ENCODE assay signal across 15 mouse cellular contexts in the genomic region with DNA sequence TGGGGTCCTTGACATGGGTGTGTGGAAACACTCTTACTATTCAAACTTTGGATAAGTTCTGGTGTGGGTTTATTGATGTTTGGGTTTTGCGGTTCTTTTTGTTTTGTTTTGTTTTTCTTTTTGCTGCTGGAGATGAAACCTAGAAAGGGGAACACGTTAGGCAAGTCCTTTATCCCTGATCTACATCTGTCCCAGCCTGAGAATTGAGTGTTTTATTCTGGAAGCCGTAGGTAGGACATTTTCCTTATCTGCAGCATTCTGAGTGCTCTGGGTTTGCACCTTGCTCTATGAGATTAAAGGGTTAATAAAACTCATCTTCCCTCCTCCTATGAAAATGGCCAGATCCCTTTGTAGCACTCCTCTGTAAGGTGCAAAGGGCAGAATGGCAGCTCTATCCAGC. TPM values are rescaled to one million over a fixed set of nuclear protein-coding genes. Genes with fewer than 3 reads are reported as not detected.
"Had no signal": no experiment of that assay in that cellular context is flagged by ENCODE, and none has a peak within 500 bp of the region (broad histone marks: within the 10 kb centered on the region; RNA-seq: fewer than 3 reads in every experiment).

No protein-coding gene starts in this region.

- H3K9ac ChIP-seq: kidney, embryonic 15.5 days; limb, embryonic 13.5 days; midbrain, embryonic 12.5 days had no signal

- H3K9me3 ChIP-seq: kidney, embryonic 15.5 days; limb, embryonic 13.5 days; midbrain, embryonic 12.5 days had no signal

- DNase-seq: kidney, adult 18-20 months; kidney, postnatal 14 days; left cerebral cortex, postnatal 4 days; lung, adult 18-20 months; right cerebral cortex, adult 18-20 months; thymus, adult 2 months; thymus, postnatal 25 days had no signal

- H3K4me3 ChIP-seq: kidney, embryonic 15.5 days; limb, embryonic 13.5 days; midbrain, embryonic 12.5 days had no signal

- H3K36me3 ChIP-seq: kidney, embryonic 15.5 days; limb, embryonic 13.5 days; midbrain, embryonic 12.5 days had no signal

- H3K4me1 ChIP-seq: limb, embryonic 13.5 days had no signal

- H3K4me2 ChIP-seq: kidney, embryonic 15.5 days; limb, embryonic 13.5 days; midbrain, embryonic 12.5 days had no signal

- H3K27ac ChIP-seq: kidney, embryonic 15.5 days; limb, embryonic 13.5 days; midbrain, embryonic 12.5 days; stomach, postnatal 0 days had no signal

RNA-seq across cellular contexts. Expression of a gene that starts 47.1 kb away (rescaled TPM):
- total RNA-seq: layer of hippocampus, postnatal 14 days; left cerebral cortex, postnatal 10 days; left cerebral cortex, postnatal 4 days; midbrain, postnatal 0 days had no signal
- polyA plus RNA-seq: midbrain, embryonic 12.5 days; neural tube, embryonic 14.5 days had no signal
